Mouse (Mus musculus): Measurements from ENCODE around the gene Olfr449.

The Olfr449 gene

DNA sequence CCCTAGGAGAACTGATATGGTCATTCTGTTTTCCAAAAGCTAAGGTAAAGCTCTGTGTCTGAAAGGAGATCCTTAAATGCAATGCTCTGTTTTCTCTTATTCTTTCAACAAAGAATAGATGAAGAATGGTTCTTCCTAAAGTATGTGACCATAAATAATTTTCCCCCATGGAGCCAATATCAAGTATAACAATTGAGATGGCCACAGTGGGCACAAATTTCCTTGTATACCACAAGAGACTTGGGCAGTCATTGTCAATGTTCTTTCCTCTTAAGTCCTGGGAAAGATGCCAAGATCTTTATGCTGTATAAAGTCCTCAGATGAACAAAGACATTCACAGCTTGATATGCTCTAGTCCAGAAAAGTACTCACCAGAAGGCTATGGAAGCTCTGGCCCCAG lies at the start of gene Olfr449:
TSS of gene Olfr449 (plus strand) at position 301 of the 400 bp plus-strand sequence.
- DNase-seq (ENCODE audit: low spot score in 2 of 2): no peak

DNA sequence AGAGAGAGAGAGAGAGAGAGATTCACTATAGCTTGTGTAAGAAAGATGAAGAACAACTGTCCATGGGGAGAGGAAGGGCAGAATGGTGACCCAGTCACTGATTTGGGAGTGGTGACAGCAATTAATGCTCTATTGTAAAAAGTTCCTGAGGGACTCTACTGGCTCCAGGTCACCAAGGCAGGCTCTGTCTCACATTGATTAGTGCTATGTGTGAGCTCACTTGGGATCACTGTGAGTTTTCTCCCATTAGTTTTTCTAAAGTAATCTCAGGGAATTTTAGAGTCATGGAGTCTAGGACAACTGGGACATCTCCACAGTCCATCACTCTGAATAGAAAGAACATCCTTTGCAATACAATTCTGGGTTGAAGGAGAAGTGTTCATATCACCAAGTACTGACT lies 49.4 kb upstream of the Olfr449 start, which contains the start of gene Olfr452:
TSS of gene Olfr452 (plus strand) at position 301 of the 400 bp plus-strand sequence.
- DNase-seq (ENCODE audit: low spot score in 2 of 2): no peak

DNA sequence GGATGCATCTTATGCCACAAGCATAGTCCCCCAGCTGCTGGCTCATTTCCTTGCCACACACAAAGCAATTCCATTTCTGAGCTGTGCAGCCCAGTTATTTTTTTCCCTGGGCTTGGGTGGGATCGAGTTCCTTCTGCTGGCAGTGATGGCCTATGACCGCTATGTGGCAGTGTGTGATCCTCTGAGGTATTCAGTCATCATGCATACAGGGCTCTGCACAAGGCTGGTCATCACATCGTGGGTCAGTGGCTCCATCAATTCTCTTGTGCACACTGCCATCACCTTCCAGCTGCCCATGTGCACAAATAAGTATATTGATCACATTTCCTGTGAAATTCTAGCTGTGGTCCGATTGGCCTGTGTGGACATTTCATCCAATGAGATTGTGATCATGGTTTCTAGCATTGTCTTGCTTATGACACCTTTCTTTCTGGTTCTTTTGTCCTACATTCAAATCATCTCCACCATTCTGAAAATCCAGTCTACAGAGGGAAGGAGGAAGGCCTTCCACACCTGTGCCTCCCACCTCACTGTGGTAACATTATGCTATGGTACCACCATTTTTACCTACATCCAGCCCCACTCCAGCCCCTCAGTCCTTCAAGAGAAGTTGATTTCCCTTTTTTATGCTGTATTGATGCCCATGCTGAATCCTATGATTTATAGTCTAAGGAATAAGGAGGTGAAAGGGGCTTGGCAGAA lies 43.8 kb upstream of the Olfr449 start:
- DNase-seq (ENCODE audit: low spot score in 2 of 2): no peak

DNA sequence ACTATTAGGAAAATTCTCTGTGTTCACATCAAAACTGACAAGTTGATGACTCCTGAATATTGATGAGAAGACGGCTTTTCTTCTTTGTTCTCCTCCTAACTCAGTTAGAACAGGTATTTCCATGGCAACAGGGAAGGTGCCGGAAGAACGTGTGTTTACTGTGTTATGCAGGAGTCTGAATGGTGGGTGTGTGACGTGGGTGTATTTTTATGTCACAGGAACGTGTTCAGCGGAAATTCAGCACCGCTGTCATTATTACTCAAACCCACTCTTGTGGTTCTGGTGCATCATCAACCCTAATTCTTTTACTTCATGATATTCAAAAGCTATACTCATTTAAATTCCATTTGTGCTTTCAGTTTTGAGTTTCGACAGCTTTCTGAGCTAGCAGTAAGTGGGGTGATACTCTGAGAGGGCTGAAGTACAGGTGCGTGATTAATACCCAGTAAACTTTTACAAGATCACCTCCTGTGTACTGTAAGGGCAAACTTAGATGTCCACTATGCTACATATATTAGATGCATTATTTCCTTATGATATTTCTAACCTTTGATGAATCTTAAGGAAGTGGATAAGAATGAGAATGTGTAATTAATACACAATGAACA lies 43.1 kb upstream of the Olfr449 start:
- no peak for DNase-seq (ENCODE audit: low spot score in 2 of 2)

DNA sequence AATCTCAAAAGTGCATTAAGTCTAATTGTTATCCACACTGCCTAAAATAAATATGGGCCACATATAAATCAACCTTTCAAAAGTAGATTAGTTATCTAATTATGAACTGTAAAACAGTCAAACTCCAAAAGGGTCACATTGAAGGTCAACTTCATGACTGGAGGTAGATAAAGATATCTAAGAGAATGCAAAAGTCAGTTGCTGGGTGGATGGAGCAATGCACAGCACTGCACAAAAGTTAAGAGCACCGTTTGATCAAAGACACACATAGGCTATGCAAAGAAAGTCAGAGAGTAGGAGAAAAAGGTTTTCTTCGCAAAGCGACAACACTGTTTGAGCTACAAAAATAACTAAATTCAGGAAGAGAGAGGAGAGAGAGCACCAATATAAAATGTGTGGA lies 39.2 kb upstream of the Olfr449 start:
- no peak for DNase-seq (ENCODE audit: low spot score in 2 of 2)

DNA sequence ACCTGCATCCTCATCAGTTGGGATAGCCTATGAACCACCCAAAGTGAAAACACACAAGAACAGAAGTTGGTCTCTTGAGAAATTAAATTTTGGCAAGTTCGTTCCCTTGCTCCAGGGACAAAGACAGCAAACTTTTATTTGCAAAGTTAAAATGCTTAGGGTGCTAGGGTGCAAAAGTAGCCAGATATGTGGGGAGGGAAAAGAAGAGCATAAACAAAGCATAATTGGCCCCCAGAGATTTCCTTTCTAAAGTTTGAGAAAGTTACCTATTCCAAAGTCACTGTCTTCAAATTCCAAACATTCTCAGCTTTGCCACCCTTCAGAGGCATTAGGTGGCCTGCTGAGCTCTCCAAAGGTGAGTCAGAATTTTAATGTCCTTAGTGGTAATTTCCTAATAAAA lies 22.5 kb upstream of the Olfr449 start, which contains the start of gene Olfr450:
TSS of gene Olfr450 (plus strand) at position 301 of the 400 bp plus-strand sequence.
- no peak for DNase-seq (ENCODE audit: low spot score in 2 of 2)

DNA sequence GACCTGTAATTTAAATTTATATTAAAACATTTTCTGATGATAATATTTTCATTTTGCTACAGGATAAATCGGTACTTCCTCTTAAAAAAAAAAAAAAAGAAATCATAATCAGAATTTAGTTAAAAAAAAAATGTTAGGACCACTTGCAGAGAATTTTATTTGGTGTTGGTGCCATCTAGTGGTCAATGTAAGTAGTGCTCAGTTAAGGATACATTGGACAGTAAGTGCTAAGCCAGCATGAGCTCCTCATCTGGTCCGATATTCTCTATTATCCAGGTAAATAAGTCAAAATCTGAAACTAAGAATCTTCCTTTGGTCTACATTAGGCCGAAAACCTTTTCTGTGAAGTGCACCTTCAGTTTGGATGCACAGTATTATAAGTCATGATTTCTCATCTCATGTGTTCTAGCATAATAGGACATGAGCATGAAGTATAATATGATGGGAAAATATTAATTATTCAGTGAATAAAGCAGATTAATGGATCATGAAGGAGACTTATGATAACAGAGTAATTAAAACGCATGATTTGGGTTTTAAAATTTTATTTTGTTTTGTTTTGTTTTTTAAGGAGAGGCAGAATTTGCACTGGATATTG lies 26.1 kb downstream of the Olfr449 start:
- no peak for DNase-seq (ENCODE audit: low spot score in 2 of 2)

DNA sequence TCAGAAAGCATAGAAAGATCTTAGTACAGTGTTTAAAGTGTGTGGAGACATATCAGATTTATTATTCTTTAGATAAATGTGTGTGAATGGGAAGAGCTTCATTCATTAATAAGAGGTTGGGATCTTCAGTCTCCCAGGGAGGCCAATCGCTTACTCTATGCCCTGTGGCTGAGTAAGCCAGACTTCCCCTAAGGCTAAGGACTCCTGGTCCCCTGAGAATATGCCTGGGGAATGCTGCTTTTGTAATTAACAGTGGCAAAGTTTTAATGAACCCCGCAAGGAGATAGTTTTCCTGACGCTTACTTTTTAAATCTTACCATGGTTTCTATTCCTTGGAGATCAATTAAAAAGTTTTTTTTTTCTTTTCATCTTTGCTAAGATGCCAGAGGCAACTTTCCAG lies 35.5 kb downstream of the Olfr449 start:
- DNase-seq (ENCODE audit: low spot score in 2 of 2): no peak

DNA sequence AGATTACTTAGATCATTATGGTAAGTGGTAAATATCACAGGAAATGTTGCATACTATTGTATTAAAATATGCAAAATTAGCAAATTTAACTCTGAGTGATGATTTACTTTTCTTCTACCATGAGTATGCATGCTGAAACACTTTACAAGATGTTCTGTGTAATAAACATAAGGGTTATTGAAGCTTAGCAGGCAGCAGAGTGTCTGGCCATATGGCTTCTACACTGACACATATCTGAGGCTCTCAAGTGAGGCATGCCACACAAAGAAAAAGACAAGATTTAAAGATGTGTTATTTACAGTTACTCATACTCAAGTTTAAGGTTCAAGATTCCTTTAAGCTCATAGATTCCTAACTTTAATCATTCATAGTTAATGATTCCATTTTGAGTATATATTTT lies 42.1 kb downstream of the Olfr449 start:
- no peak for DNase-seq (ENCODE audit: low spot score in 2 of 2)
